Mouse (Mus musculus) liver, adult 2 months (tissue): ENCODE measurements around the gene Ccdc148.

Experiments
- CTCF ChIP-seq: fragments of 200-500 bp; IDR thresholded peaks from 2 replicates; pipeline ENCODE4 v1.5.1; 2011; ENCODE audit warnings: low read depth, low read length, control low read depth
- POLR2A ChIP-seq: fragments of 200-500 bp; IDR thresholded peaks from 2 replicates; pipeline ENCODE4 v1.6.1; 2011; ENCODE audit warnings: low read length, control low read depth; ENCODE audit not compliant: insufficient read depth; ENCODE audit errors: extremely low read depth

- TF ChIP-seq POLR2A = no peak
- TF ChIP-seq CTCF = no peak
These were observed 242.1 kb downstream of the Ccdc148 start for GRCm38 (mm10) chr2:58918351-58918750.
